Mouse (Mus musculus) hindbrain, postnatal 0 days (tissue): ENCODE results near the gene Snapc4. TPM values are rescaled to one million over a fixed set of nuclear protein-coding genes. Genes with fewer than 3 reads are reported as not detected.

ENCODE experiments used
- ATAC-seq: fragments of 200-750 bp; cut with Nextera tagmentation; 2 replicates; pipeline ENCODE4 v1.8.0; 2017; ENCODE audit warnings: mild to moderate bottlenecking, moderate TSS enrichment, moderate library complexity
- DNase-seq: peaks from one replicate; pipeline ENCODE4 v3.0.0-alpha.2; 2015; ENCODE audit warnings: low spot score
- H3K27ac ChIP-seq: fragments of 300-500 bp; sonication (generic); 2 replicates; pipeline ENCODE4 v1.5.1; 2014; ENCODE audit warnings: mild to moderate bottlenecking
- H3K27me3 ChIP-seq: fragments of 300-500 bp; sonication (generic); 2 replicates; pipeline ENCODE4 v1.6.1; 2014; ENCODE audit warnings: low read length, mixed read lengths; ENCODE audit not compliant: insufficient read depth
- H3K36me3 ChIP-seq: fragments of 300-500 bp; sonication (generic); 2 replicates; pipeline ENCODE4 v1.6.1; 2014; ENCODE audit warnings: low read length, mixed read lengths; ENCODE audit not compliant: insufficient read depth
- H3K4me1 ChIP-seq: fragments of 300-500 bp; sonication (generic); 2 replicates; pipeline ENCODE4 v1.6.1; 2014; ENCODE audit warnings: antibody characterized with exemption, low read length, mixed read lengths; ENCODE audit not compliant: insufficient read depth
- H3K4me2 ChIP-seq: fragments of 300-500 bp; sonication (generic); 2 replicates; pipeline ENCODE4 v1.6.1; 2014; ENCODE audit warnings: low read depth, mild to moderate bottlenecking, low read length, moderate library complexity, mixed read lengths
- H3K4me3 ChIP-seq: fragments of 300-500 bp; sonication (generic); 2 replicates; pipeline ENCODE4 v1.5.1; 2014; ENCODE audit warnings: low read length
- H3K9ac ChIP-seq: fragments of 300-500 bp; sonication (generic); replicated peaks from 2 replicates; pipeline ENCODE4 v1.6.1; 2014; ENCODE audit warnings: mild to moderate bottlenecking, low read length, moderate library complexity, mixed read lengths
- H3K9me3 ChIP-seq: fragments of 300-500 bp; sonication (generic); 2 replicates; pipeline ENCODE4 v1.6.1; 2016; ENCODE audit warnings: low read length, mixed read lengths
- CTCF ChIP-seq: IDR thresholded peaks from 2 replicates; pipeline ENCODE4 v1.5.1; 2016; ENCODE audit warnings: antibody characterized with exemption, control low read depth, low read depth
- WGBS: fragments of 180-500 bp; shearing (Covaris S2); extraction: QIAGEN DNeasy Blood & Tissue Kit; methylation state at CpG from one replicate; pipeline ENCODE4 v1.1.7; 2014; 5-methylcytosine and 5-hydroxymethylcytosine counted together
- polyA plus RNA-seq: library from polyadenylated mRNA; unstranded; fragments of >200 nt; fragmentation: Nextera tagmentation; extraction: Ambion mirVana; gene quantifications from 2 replicates; pipeline ENCODE4 v1.2.1, GENCODE M21; 2015
- total RNA-seq: library from RNA; depleted of rRNA; stranded (reverse); fragments of >200 nt; gene quantifications from 2 replicates; pipeline ENCODE4 v1.2.3, GENCODE M21; 2014; rRNA removed

The Snapc4 gene
- total RNA-seq, result 44.7 and 56.4 TPM in 2 replicates
- polyA plus RNA-seq, result 25.6 and 26.1 TPM in 2 replicates

GRCm38 (mm10) chr2:26380131-26380771 is at the start of gene Snapc4:
TSS of gene Snapc4 (minus strand) at chr2:26380653.
- H3K4me1 ChIP-seq, result no peaks in the 10 kb centered on the region
- under 1% methylated on average over 38 of the region's 38 CpGs for WGBS
- H3K27me3 ChIP-seq, result no peaks in the 10 kb centered on the region
- DNase-seq (peak; percentile 92), ATAC-seq (peak; percentile 96)
- H3K4me2 ChIP-seq, result peak within 1 kb of the TSS; percentile 98
- no peak for TF ChIP-seq CTCF
- H3K9ac ChIP-seq, result peak within 1 kb of the TSS; percentile 70
- peak within 1 kb of the TSS; percentile 70 for H3K27ac ChIP-seq
- H3K9me3 ChIP-seq, result no peaks in the 10 kb centered on the region
- peak within 1 kb of the TSS; percentile 78 for H3K4me3 ChIP-seq
- peaks cover 51% of the 10 kb centered on the region for H3K36me3 ChIP-seq

GRCm38 (mm10) chr2:26429851-26430250 is 49.4 kb upstream of the Snapc4 start:
- Histone ChIP-seq H3K27me3 (no peaks in the 10 kb centered on the region), H3K27ac (no peak overlapping the region), H3K4me3 (no peak overlapping the region), H3K4me1 (no peaks in the 10 kb centered on the region), H3K9ac (no peak overlapping the region), H3K4me2 (no peak overlapping the region), H3K36me3 (peaks cover 81% of the 10 kb centered on the region), H3K9me3 (no peaks in the 10 kb centered on the region)
- ATAC-seq (no peak), DNase-seq (no peak)
- TF ChIP-seq CTCF, result no peak
- WGBS, result 73% methylated on average over 5 of the region's 5 CpGs

GRCm38 (mm10) chr2:26424541-26424940 is 44.1 kb upstream of the Snapc4 start:
- no peaks in the 10 kb centered on the region for H3K4me1 ChIP-seq
- no peak for TF ChIP-seq CTCF
- WGBS, result 96% methylated on average over 2 of the region's 2 CpGs
- no peak for DNase-seq
- H3K9me3 ChIP-seq, result no peaks in the 10 kb centered on the region
- no peak for ATAC-seq
- no peaks in the 10 kb centered on the region for H3K27me3 ChIP-seq
- no peak overlapping the region for H3K4me3 ChIP-seq
- H3K27ac ChIP-seq, result no peak overlapping the region
- peaks cover 81% of the 10 kb centered on the region for H3K36me3 ChIP-seq
- no peak overlapping the region for H3K4me2 ChIP-seq
- no peak overlapping the region for H3K9ac ChIP-seq

GRCm38 (mm10) chr2:26423086-26423485 is 42.6 kb upstream of the Snapc4 start:
- Histone ChIP-seq H3K4me3 (no peak overlapping the region), H3K27ac (no peak overlapping the region), H3K27me3 (no peaks in the 10 kb centered on the region), H3K36me3 (peaks cover 66% of the 10 kb centered on the region), H3K9me3 (no peaks in the 10 kb centered on the region), H3K9ac (no peak overlapping the region), H3K4me2 (no peak overlapping the region), H3K4me1 (no peaks in the 10 kb centered on the region)
- ATAC-seq (no peak), DNase-seq (no peak)
- TF ChIP-seq CTCF, result no peak
- WGBS, result 76% methylated on average over 1 of the region's 1 CpGs

- Histone ChIP-seq H3K4me1 (no peaks in the 10 kb centered on the region), H3K4me3 (no peak overlapping the region), H3K9ac (no peak overlapping the region), H3K4me2 (no peak overlapping the region), H3K9me3 (no peaks in the 10 kb centered on the region), H3K36me3 (peaks cover 67% of the 10 kb centered on the region), H3K27ac (no peak overlapping the region), H3K27me3 (no peaks in the 10 kb centered on the region)
- WGBS, result 96% methylated on average over 2 of the region's 2 CpGs
- no peak for TF ChIP-seq CTCF
- no peak for DNase-seq
- no peak for ATAC-seq
These were observed 41.5 kb upstream of the Snapc4 start for GRCm38 (mm10) chr2:26421969-26422368.

- TF ChIP-seq CTCF, result no peak
- no peak overlapping the region for H3K9ac ChIP-seq
- WGBS, result 96% methylated on average over 1 of the region's 1 CpGs
These were observed 37.7 kb upstream of the Snapc4 start for GRCm38 (mm10) chr2:26418120-26418519.

GRCm38 (mm10) chr2:26417066-26417465 is 36.6 kb upstream of the Snapc4 start:
- DNase-seq (no peak), ATAC-seq (no peak)
- no peak overlapping the region for H3K4me2 ChIP-seq
- no peaks in the 10 kb centered on the region for H3K4me1 ChIP-seq
- no peak overlapping the region for H3K4me3 ChIP-seq
- H3K9ac ChIP-seq, result no peak overlapping the region
- H3K27ac ChIP-seq, result no peak overlapping the region
- H3K36me3 ChIP-seq, result peaks cover 63% of the 10 kb centered on the region
- H3K27me3 ChIP-seq, result no peaks in the 10 kb centered on the region
- H3K9me3 ChIP-seq, result no peaks in the 10 kb centered on the region
- no peak for TF ChIP-seq CTCF

More at GRCm38 (mm10) chr2:26418120-26418519, 37.7 kb upstream of the Snapc4 start:
- no peak for DNase-seq
- Histone ChIP-seq H3K4me3 (no peak overlapping the region), H3K27ac (no peak overlapping the region), H3K36me3 (peaks cover 66% of the 10 kb centered on the region), H3K9me3 (no peaks in the 10 kb centered on the region), H3K4me2 (no peak overlapping the region), H3K27me3 (no peaks in the 10 kb centered on the region), H3K4me1 (no peaks in the 10 kb centered on the region)
- no peak for ATAC-seq
